Mouse (Mus musculus): ENCODE measurements around the gene Mmab.
A peak's percentile ranks its signal among the peaks of the same experiment; 100 is the strongest.

Mmab gene

GRCm38 (mm10) chr5:114443566-114444367 is at the start of gene Mmab, which contains the start of gene Mvk:
Mmab (minus strand) TSS chr5:114444060.
Mvk (plus strand) TSS chr5:114444269.
- DNase-seq (ENCODE audit: low spot score) = peak; percentile 96

DNA sequence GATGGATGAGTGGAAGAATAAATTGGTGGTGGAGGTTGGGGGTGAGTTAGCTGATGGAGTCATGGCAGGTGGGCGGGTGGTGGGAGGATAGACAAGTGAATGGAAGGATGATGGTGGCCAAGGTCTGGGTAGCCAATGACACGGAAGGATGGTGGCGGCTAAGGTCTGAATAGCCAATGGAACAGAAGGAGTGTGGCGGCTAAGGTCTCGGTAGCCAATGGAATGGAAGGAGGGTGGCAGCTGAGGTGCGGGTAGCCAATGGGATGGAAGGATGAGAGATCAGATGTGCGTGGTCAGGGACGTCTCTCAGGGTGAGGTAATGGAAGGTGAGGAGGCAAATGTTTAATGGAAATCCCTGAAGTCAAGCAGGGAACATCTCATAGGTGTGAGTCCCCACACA is 46.4 kb upstream of the Mmab start:
- no peak for DNase-seq (ENCODE audit: low spot score)

DNA sequence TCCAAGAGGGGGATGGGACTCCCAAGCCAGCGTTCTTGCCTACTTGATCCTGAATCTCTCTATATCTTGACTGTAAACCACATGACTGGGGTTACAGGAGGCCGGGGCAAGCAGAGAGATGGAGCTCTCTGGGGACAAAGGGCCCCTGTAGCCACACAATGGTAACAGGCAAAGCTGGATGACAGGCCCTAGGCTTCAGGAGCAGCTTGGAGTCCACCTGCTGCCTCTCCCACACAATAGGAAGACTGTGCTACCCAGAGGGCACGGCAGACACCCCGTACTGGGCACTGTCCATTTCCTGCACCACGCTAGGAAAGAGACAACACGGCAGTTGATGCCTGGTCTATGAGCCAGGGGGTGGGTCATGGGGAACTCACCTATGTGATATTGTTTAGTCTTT is 45.7 kb upstream of the Mmab start:
- DNase-seq (ENCODE audit: low spot score) = no peak

DNA sequence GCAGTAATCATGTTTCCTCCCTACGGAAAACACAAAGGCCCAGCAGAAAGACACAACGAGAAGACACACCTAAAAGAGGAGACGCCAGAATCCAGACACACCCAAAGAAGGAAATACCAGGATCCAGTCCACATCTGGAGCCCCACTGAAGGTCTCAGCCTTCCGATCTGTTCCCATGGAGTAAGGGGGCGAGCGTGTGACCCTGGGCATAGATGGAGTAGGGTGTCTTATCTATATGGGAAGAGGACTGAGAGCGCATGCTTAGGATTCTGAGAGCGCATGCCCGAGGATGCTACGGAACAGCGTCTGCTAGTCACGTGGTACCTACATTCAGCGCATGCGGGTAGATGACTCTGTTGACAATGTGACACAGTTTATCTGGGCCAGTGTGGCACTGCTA is 41.8 kb upstream of the Mmab start:
- DNase-seq (ENCODE audit: low spot score) = no peak

DNA sequence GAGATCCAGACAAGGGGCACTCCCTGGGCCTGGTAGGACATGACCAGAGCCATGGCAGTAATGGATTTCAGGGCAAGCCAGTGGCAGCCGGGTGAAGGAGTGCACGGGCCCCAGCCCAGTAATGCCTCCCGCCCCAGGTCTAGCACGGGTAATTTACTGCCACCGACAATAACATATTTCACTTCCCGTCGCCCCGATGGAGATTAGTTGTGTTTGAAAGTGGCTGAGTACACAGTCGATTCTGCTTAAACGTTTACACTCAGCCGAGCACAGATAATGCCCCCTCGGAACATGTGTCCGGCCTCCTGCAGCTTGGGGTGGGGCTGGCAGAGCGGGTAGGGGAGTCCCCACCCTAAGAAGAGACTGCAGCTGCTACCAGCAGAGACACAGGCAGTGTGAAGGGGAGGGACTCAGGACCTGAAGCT is 38.7 kb upstream of the Mmab start:
- DNase-seq (ENCODE audit: low spot score) = no peak

GRCm38 (mm10) chr5:114478267-114478666 is 34.4 kb upstream of the Mmab start:
- DNase-seq (ENCODE audit: low spot score) = no peak

DNA sequence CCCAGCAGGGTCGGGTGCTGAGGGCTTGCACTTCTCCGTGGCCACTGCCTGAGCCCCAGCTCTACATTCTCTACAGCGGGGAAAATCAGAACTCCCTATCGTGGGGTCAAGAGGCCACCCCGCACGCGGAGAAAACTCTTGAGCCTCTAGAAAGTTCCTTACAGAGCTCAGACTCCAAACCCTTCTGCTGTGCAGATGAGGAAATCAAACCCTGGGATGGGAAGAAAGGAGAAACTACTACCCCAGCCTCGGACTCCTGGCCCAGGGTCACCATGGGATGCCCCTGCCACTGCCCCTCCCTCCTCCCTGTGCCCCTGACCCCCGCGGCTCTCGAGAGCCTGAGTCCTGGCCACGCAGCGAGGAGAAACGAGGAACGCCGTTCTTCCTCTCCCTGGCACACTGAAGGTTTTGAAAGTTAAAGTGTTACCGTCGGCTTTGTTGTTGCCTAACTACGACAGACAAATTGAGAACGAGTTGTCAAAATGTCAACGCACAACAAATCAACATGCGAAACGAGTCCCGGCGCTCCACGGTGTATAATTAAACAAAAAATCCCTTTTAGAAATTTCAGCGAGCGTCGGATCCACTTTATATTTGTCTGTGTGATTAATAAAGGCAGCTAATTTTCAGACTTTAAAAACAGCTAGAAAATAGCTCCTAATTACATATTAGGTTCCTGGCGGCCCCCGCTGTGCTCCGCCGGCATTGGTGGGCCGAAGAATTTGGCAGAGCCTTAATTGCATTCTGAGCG is 31.1 kb upstream of the Mmab start:
- DNase-seq (ENCODE audit: low spot score) = no peak

GRCm38 (mm10) chr5:114470359-114470758 is 26.5 kb upstream of the Mmab start:
- DNase-seq (ENCODE audit: low spot score) = no peak

DNA sequence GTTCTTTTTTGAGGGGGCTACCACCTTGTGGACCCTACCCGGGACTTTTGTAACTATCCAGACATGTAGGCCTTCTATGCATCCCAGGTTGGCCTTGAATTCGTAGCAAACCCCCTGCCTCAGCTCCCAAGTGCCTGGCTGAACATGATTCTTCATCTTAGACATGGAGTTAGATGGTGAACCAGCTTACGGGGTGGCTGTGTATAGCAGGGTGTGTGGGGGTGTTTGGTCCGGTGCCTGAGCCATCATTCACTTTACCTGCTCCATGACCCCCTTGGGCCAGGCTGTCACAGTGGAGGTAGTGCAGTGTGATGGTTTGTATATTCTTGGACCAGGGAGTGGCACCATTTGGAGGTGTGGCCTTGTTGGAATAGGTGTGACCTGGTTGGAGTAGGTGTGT is 24.1 kb upstream of the Mmab start:
- DNase-seq (ENCODE audit: low spot score) = no peak

DNA sequence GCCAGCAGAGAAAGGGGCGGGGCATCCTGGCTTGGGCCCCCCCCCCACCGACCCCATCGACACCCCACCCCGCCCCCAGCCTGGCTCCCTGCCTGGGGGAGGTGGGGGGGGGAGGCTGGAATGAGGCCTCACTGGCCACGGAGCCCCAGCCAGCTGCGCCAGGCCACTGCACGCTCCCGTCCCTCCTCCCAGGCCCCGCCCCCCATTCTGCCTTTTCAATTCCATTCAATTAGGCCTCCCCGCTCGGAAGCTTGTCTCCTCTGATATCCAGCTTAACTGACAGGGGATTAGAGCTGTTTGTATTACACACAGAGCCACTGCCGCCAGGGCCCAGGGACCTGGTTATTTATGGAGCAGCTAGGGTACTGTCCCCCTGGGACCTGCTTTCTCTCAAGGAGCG is 23.6 kb upstream of the Mmab start:
- peak; percentile 50 for DNase-seq (ENCODE audit: low spot score)

DNA sequence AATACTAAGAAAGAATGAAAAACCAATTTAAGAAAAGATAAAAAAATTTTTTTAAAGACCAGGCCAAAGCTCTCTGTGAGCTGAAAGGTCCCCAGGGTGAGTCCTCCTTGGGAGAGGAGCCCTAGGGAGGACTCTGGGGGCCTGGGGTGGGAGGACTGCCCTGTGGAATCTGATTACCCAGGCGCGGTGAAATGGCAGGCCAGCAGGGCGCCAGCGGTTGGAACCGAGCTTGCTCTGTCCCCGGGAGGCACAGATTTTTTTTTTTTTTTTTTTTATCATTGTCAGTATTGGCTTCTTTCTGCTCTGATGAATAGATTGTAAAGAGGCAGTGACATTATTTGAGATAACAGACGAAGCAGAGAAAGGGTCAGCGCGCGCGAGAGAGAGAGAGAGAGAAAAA is 23.2 kb upstream of the Mmab start:
- DNase-seq (ENCODE audit: low spot score) = no peak

- DNase-seq (ENCODE audit: low spot score) = no peak
Observed at GRCm38 (mm10) chr5:114465641-114466040, 21.8 kb upstream of the Mmab start.

DNA sequence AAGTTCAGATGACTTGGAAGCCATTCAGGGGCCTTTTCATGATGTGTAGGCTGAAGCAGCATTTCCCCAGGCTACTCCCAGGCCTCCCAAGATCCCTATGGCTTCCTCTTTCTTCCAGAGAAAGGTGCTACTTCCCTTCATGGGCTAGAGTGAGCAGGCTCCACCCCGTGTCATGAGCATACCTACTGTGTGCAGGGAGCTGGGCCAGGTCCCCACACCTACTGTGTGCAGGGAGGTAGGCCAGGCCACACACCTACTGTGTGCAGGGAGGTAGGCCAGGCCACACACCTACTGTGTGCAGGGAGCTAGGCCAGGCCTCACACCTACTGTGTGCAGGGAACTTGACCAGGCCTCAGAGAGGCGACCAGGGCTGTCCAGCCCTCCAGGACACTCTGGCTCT is 20.7 kb upstream of the Mmab start:
- DNase-seq (ENCODE audit: low spot score) = no peak

DNA sequence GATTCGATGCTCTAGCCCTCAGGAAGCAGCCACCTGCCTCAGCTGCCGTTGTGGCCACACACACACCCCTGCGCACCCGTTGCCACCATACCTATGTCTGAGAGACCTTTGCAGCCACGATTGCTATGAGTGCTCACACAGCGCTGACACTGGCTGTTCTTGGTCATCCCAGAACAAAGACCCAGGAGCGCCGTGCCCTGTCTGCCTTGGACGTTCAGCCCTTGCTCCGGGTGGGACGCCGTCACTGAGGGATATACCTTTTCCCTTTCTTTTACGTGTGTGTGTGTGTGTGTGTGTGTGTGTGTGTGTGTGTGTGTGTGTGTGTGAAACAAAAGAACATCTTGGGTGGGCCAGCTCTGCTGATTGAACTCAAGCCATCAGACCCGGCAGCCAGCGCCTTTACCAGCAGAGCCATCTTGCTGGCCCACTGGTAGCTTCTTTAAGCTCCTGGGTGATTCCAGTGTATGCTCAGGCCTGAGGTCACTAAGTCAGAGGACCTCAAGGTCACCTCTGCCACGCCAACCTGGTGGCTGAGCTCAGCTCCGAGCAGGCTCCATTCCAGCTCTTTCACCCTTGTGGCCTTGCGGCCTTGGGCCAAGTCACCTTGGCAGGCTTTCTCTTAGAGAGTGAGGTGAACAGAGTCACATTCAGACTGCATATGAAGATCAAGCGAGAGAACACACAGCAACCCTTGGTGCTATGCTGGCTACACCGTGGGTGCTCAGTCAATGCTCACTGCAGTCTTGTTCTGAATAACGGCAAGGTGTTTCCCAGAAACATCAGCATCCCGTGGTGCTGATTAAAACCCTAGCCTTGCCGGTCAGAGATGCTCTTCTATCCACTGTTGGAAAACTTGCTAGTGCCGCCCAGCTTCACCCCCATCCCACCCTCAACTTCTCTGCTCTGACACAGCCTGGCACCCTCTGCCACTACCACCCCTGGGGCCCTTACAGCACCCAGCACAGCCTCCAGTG is 18.5 kb upstream of the Mmab start:
- no peak for DNase-seq (ENCODE audit: low spot score)

GRCm38 (mm10) chr5:114461238-114461637 is 17.4 kb upstream of the Mmab start:
- peak; percentile 79 for DNase-seq (ENCODE audit: low spot score)

DNA sequence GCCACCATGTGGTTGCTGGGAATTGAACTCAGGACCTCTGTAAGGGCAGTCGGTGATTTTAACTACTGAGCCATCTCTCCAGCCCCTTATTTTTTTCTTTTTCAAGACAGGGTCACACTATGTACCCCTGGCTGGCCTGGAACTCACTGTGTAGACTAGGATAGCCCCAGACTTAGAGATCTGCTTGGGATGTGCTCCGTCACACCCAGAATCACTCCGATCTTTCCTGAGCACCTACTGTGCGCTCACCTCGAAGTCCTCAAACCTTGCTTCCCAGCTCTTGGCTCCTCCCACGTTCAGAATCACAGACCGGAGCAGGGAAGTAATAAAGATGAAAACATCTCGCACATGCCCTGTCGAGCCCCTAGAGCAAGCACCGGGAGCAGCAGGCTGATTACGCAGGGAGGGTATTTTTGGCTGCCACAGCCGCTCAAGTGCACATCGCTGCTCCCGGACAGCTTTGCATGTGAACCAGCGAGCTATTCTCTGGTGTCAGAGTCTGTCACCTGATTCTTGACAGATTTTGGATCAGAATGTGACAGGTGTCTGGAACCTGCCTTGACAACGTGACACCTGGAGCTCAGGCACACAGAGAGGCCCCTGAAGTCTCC is 13.2 kb upstream of the Mmab start:
- DNase-seq (ENCODE audit: low spot score) = no peak

GRCm38 (mm10) chr5:114456287-114456686 is 12.4 kb upstream of the Mmab start:
- DNase-seq (ENCODE audit: low spot score) = no peak

GRCm38 (mm10) chr5:114449011-114449410 is 5.2 kb upstream of the Mmab start:
- no peak for DNase-seq (ENCODE audit: low spot score)

GRCm38 (mm10) chr5:114444368-114444692 is 470 bp upstream of the Mmab start:
- DNase-seq (ENCODE audit: low spot score) = no peak

- no peak for DNase-seq (ENCODE audit: low spot score)
Observed at GRCm38 (mm10) chr5:114435588-114435987, 8.3 kb downstream of the Mmab start.

DNA sequence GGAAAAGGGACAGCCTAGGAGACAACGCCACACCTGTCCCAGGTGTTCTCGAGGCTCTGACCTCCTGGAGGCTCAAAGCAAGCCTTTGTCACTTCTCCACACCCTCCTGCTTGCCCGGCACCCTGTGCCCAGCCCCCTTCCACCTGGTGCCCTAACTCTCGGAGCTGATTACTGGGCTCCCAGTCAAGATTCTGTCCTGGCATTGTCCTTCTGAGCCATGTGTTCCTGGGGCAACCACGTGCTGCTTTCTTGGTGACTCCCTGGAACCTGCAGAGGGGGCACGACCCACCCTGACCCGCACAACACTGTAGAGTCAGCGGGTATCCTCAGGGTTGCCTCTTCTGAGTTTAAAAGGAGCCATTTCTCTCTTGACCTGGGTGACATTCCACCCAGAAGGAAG is 9.5 kb downstream of the Mmab start:
- no peak for DNase-seq (ENCODE audit: low spot score)

- no peak for DNase-seq (ENCODE audit: low spot score)
Observed at GRCm38 (mm10) chr5:114429781-114430180, 14.1 kb downstream of the Mmab start.

All from urinary bladder, postnatal 14 days (tissue).